Mouse (Mus musculus) C2C12 (cell line): Measurements from ENCODE around the gene Gm20683. TPM values are rescaled to one million over a fixed set of nuclear protein-coding genes. Genes with fewer than 3 reads are reported as not detected.

Experiments used
- microRNA-seq: library from miRNA; unstranded; fragments of <30 nt; microRNA quantifications from one replicate; pipeline ENCODE4, GENCODE M21; 2019; ENCODE audit warnings: borderline microRNAs expressed
- polyA plus RNA-seq: library from polyadenylated mRNA; unstranded; fragments of >200 nt; fragmentation: generic; extraction: Trizol; gene quantifications from one replicate; pipeline ENCODE4 v1.2.1, GENCODE M21; 2012; ENCODE audit warnings: missing spikeins

Gene Gm20683
- polyA plus RNA-seq, 1 experiment, result 0.89 TPM

Small RNA genes lying within 50 kb of the gene (microRNA-seq; reads per million reads assigned to microRNA genes)
- 0.68 reads per million, percentile 14 among the genes with 10 or more reads in this experiment for gene Mir3082

Other genes with a start within 250 kb of the Gm20683 start
- not detected for gene Gng13, start 124.6 kb downstream of the Gm20683 start, polyA plus RNA-seq
- 22.8 TPM for gene Chtf18, start 114.3 kb downstream of the Gm20683 start, polyA plus RNA-seq
- gene Rpusd1, start 114.1 kb downstream of the Gm20683 start, polyA plus RNA-seq, result 20.7 TPM
- gene Mslnl, start 105.7 kb downstream of the Gm20683 start, polyA plus RNA-seq, result not detected
- 6.1 TPM for gene Msln, start 87.4 kb downstream of the Gm20683 start, polyA plus RNA-seq
- 19.3 TPM for gene Narfl, start 68.0 kb downstream of the Gm20683 start, polyA plus RNA-seq
- gene Haghl, start 56.1 kb downstream of the Gm20683 start, polyA plus RNA-seq, result 14.4 TPM
- 0.12 TPM for gene Ccdc78, start 55.2 kb downstream of the Gm20683 start, polyA plus RNA-seq
- 46.0 TPM for gene Fam173a, start 48.9 kb downstream of the Gm20683 start, polyA plus RNA-seq
- gene AC134908.4, start 46.1 kb downstream of the Gm20683 start, polyA plus RNA-seq, result not detected
- 64.0 TPM for gene Metrn, start 44.6 kb downstream of the Gm20683 start, polyA plus RNA-seq
- 5.7 TPM for gene Fbxl16, start 32.7 kb downstream of the Gm20683 start, polyA plus RNA-seq
- gene Wdr24, start 18.1 kb downstream of the Gm20683 start, polyA plus RNA-seq, result 14.3 TPM
- 10.8 TPM for gene Jmjd8, start 12.9 kb downstream of the Gm20683 start, polyA plus RNA-seq
- 246 TPM for gene Stub1, start 8.4 kb downstream of the Gm20683 start, polyA plus RNA-seq
- 0.40 TPM for gene Rhbdl1, start 4.5 kb downstream of the Gm20683 start, polyA plus RNA-seq
- gene Rhot2, start 3.1 kb upstream of the Gm20683 start, polyA plus RNA-seq, result 33.9 TPM
- 16.7 TPM for gene Wdr90, start 19.7 kb upstream of the Gm20683 start, polyA plus RNA-seq
- 36.3 TPM for gene Mcrip2, start 27.0 kb upstream of the Gm20683 start, polyA plus RNA-seq
- gene Mettl26, start 33.3 kb upstream of the Gm20683 start, polyA plus RNA-seq, result 25.0 TPM
- gene Wfikkn1, start 39.1 kb upstream of the Gm20683 start, polyA plus RNA-seq, result 0.34 TPM
- 14.4 TPM for gene Rab40c, start 78.0 kb upstream of the Gm20683 start, polyA plus RNA-seq
- gene Pigq, start 103.2 kb upstream of the Gm20683 start, polyA plus RNA-seq, result 43.5 TPM
- 0.46 TPM for gene Nhlrc4, start 103.2 kb upstream of the Gm20683 start, polyA plus RNA-seq
- gene A930017K11Rik, start 110.8 kb upstream of the Gm20683 start, polyA plus RNA-seq, result 0.02 TPM
- 10.6 TPM for gene Capn15, start 144.0 kb upstream of the Gm20683 start, polyA plus RNA-seq
- 15.2 TPM for gene Rab11fip3, start 227.8 kb upstream of the Gm20683 start, polyA plus RNA-seq
- gene Decr2, start 248.6 kb upstream of the Gm20683 start, polyA plus RNA-seq, result 3.9 TPM